Mouse (Mus musculus) midbrain, embryonic 10.5 days (tissue): ENCODE data around the gene Rerg. TPM values are rescaled to one million over a fixed set of nuclear protein-coding genes. Genes with fewer than 3 reads are reported as not detected.

Experiments
- DNase-seq: peaks from one replicate; pipeline ENCODE4 v3.0.0-alpha.2; 2017; ENCODE audit warnings: low spot score
- H3K27ac ChIP-seq: fragments of 300-500 bp; sonication (generic); replicated peaks from 2 replicates; pipeline ENCODE4 v1.5.1; 2016; ENCODE audit warnings: mild to moderate bottlenecking
- H3K27me3 ChIP-seq: fragments of 300-500 bp; sonication (generic); 2 replicates; pipeline ENCODE4 v1.6.1; 2016; ENCODE audit warnings: low read depth, mild to moderate bottlenecking; ENCODE audit not compliant: poor library complexity, severe bottlenecking
- H3K36me3 ChIP-seq: fragments of 300-500 bp; sonication (generic); 2 replicates; pipeline ENCODE4 v1.6.1; 2016; ENCODE audit warnings: mild to moderate bottlenecking, moderate library complexity
- H3K4me1 ChIP-seq: fragments of 300-500 bp; sonication (generic); 2 replicates; pipeline ENCODE4 v1.6.1; 2016
- H3K4me3 ChIP-seq: fragments of 300-500 bp; sonication (generic); 2 replicates; pipeline ENCODE4 v1.5.1; 2016; ENCODE audit warnings: mild to moderate bottlenecking, moderate library complexity
- H3K9me3 ChIP-seq: fragments of 300-500 bp; sonication (generic); replicated peaks from 2 replicates; pipeline ENCODE4 v1.6.1; 2016; ENCODE audit warnings: mild to moderate bottlenecking
- WGBS: fragments of 180-500 bp; shearing (Covaris S2); methylation state at CpG from one replicate; pipeline ENCODE4 v1.1.7; 2016; 5-methylcytosine and 5-hydroxymethylcytosine counted together
- polyA plus RNA-seq: library from polyadenylated mRNA; unstranded; fragments of >200 nt; fragmentation: Nextera tagmentation; extraction: Ambion mirVana; gene quantifications from 2 replicates; pipeline ENCODE4 v1.2.1, GENCODE M21; 2016

The Rerg gene
- polyA plus RNA-seq, 1 experiment from 2014 or later, result 0.83 TPM

DNA sequence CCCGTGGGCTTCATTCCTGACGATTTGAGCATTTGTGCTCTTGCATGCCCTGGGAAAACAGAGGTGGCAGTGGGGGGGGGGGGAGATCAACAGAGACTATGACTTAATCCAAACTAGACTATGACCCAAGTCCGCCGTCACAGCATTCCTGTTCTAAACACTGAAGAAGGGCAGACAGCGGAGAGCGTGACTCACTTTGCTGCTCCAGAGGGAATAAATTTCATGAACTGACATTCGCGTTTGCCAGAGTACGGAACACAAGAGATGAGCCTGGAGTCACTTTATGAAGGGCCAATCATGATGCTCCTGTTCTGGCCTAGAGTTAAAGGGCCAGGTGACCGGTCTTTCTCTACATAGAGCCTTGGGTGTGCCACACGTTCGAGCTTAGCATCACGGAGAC is 93.6 kb downstream of the Rerg start:
- Histone ChIP-seq H3K36me3 (no peaks in the 10 kb centered on the region), H3K4me3 (no peak overlapping the region), H3K27me3 (no peaks in the 10 kb centered on the region), H3K27ac (no peak overlapping the region), H3K9me3 (no peaks in the 10 kb centered on the region), H3K4me1 (no peaks in the 10 kb centered on the region)
- 96% methylated on average over 13 of the region's 13 CpGs for WGBS
- no peak for DNase-seq

DNA sequence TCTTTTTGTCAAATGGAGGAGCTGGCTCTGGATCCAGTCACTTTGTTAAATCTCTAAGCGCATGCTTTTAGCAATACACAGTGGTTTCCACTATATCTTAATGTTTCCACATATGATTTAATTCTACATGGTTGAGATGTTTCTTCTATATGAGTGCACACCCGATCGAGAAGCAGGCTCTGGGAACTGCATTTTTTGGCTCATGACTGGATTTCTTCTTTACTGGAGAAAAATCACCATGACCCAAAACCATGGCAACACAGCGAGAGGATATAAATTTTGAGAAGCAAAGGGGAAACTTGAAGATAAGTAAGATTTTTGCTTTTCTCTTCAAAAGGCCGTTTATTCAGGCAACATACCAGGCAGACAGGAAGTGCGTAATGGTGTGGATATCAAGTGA is 94.1 kb downstream of the Rerg start:
- H3K27me3 ChIP-seq, result no peaks in the 10 kb centered on the region
- WGBS, result 91% methylated on average over 6 of the region's 6 CpGs
- H3K27ac ChIP-seq, result no peak overlapping the region
- no peaks in the 10 kb centered on the region for H3K9me3 ChIP-seq
- no peak overlapping the region for H3K4me3 ChIP-seq
- H3K4me1 ChIP-seq, result no peaks in the 10 kb centered on the region
- no peak for DNase-seq
- H3K36me3 ChIP-seq, result no peaks in the 10 kb centered on the region

DNA sequence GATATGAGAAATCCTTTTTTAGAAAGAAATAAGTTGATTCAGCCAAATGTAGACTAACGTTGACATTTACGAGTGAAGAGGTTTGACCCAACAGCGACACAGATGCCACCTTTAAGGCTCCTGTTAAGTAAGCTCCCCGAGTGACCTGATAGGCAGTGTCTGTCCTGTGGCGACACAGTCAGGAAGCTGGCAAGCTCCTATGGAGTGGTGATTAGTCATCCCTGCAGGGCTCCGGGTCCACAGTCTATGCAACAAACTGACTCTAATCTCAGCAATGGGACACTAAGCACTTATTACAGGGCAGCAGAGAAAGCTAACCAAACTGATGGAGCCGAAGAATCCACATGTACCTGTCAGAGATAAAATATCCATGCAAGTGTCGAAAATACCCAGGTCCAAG is 98.0 kb downstream of the Rerg start:
- Histone ChIP-seq H3K4me3 (no peak overlapping the region), H3K9me3 (no peaks in the 10 kb centered on the region), H3K27me3 (no peaks in the 10 kb centered on the region), H3K4me1 (peaks cover 4% of the 10 kb centered on the region; the same call in 1 of the 2 replicates), H3K27ac (no peak overlapping the region), H3K36me3 (no peaks in the 10 kb centered on the region)
- no peak for DNase-seq
- 53% methylated on average over 8 of the region's 8 CpGs for WGBS

DNA sequence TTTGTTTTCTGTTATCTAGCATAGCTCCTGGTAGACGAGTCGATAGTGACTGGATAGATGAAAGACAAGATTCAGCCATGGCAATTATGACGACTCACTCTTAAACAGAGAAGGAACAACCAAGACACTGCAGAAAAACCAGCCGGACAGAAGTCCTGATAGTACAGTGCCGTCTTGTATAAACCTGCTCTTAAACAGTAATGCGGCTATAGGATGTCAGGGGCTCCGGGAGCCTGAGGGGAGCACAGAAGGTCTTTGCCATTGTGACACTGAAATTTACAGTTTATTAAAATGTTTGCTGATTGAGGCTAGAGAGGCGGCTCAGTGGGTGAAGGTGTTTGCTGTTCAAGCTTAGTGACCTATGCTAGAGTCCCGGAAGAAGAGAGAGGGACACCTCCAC is 98.8 kb downstream of the Rerg start:
- Histone ChIP-seq H3K27me3 (peaks cover under 1% of the 10 kb centered on the region; the same call in 1 of the 2 replicates), H3K4me3 (no peak overlapping the region), H3K27ac (no peak overlapping the region), H3K36me3 (no peaks in the 10 kb centered on the region), H3K4me1 (peaks cover 8% of the 10 kb centered on the region; the same call in 1 of the 2 replicates), H3K9me3 (no peaks in the 10 kb centered on the region)
- DNase-seq, result no peak
- 90% methylated on average over 9 of the region's 9 CpGs for WGBS

DNA sequence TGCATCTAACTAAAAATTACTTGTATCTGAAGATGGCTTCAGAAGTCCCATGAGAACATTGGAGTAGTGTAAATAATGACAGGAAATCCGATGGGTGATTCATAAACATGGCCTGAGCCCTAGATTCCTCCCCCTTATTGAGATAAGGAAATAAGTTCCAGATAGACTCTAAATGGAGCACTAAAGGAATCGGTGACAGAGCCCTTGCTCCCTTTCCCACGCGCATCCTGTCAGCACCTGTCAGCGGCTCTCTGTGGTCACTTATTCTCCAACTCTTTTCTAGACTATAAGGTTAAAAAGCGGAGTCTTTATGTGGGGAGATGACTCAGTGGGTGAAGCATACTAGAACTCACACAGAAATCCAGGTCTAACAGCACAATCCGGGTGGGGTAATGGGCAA is 104.8 kb downstream of the Rerg start:
- DNase-seq, result no peak
- Histone ChIP-seq H3K4me1 (peaks cover 8% of the 10 kb centered on the region; the same call in 1 of the 2 replicates), H3K36me3 (no peaks in the 10 kb centered on the region), H3K27me3 (peaks cover 10% of the 10 kb centered on the region; the same call in 1 of the 2 replicates), H3K9me3 (no peaks in the 10 kb centered on the region), H3K4me3 (no peak overlapping the region), H3K27ac (no peak overlapping the region)
- 89% methylated on average over 7 of the region's 7 CpGs for WGBS

DNA sequence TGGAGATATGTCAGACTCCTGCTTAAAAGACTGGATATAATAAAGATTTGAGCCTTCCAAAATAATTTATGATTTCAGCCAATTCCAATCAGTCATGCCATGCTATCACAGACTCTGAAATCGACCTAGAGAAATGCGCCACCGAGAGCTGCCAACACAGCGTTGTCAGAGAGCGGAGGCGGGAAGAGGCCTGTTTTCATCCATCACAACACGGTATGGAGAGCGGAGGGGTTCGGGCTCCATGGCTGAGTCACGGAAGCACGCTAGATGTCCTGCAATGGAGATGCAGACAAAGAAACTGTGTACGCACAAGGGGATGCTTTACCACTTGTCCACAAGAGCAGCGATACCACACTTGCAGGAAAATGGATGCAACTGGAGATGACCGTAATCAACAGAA is 105.5 kb downstream of the Rerg start:
- H3K4me1 ChIP-seq, result peaks cover 8% of the 10 kb centered on the region; the same call in 1 of the 2 replicates
- peaks cover 10% of the 10 kb centered on the region; the same call in 1 of the 2 replicates for H3K27me3 ChIP-seq
- H3K27ac ChIP-seq, result no peak overlapping the region
- 95% methylated on average over 14 of the region's 14 CpGs for WGBS
- no peak overlapping the region for H3K4me3 ChIP-seq
- no peak for DNase-seq
- H3K9me3 ChIP-seq, result no peaks in the 10 kb centered on the region
- H3K36me3 ChIP-seq, result no peaks in the 10 kb centered on the region

DNA sequence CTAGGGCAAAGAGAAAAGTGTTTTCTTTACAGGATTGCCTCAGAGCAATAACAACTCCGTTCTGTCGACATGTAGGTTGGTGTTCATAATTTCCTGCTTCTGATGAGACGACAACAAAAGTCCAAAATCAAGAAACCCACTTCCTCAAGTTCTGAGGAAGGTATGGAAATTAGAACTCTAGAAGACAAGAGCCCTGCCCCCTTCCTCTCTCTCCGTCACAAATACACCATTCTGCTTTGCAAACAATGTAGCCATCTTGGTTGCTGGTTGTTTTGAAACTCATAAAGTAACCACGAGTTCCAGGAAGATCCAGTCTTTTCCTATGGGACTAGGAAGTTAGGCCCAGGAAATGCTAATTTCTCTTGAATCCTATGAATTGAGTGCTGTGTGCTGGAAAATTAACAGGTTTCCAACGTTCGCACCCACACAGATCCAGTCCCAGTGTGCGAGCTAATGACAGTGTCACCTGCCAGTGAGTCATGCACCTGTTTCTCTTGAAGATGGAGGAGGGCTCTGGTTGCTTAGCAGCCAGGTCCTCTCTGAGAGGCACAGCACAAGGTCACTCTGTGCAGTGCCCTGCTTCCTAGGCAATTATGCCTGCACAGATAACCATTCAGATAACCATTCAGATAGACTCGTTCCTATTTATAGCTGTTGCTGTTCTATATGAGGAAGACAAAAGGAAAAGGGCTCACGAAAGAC is 106.9 kb downstream of the Rerg start:
- WGBS, result 86% methylated on average over 10 of the region's 10 CpGs
- Histone ChIP-seq H3K27me3 (peaks cover 10% of the 10 kb centered on the region; the same call in 1 of the 2 replicates), H3K9me3 (no peaks in the 10 kb centered on the region), H3K4me3 (no peak overlapping the region), H3K36me3 (no peaks in the 10 kb centered on the region), H3K27ac (no peak overlapping the region), H3K4me1 (peaks cover 8% of the 10 kb centered on the region; the same call in 1 of the 2 replicates)
- no peak for DNase-seq

DNA sequence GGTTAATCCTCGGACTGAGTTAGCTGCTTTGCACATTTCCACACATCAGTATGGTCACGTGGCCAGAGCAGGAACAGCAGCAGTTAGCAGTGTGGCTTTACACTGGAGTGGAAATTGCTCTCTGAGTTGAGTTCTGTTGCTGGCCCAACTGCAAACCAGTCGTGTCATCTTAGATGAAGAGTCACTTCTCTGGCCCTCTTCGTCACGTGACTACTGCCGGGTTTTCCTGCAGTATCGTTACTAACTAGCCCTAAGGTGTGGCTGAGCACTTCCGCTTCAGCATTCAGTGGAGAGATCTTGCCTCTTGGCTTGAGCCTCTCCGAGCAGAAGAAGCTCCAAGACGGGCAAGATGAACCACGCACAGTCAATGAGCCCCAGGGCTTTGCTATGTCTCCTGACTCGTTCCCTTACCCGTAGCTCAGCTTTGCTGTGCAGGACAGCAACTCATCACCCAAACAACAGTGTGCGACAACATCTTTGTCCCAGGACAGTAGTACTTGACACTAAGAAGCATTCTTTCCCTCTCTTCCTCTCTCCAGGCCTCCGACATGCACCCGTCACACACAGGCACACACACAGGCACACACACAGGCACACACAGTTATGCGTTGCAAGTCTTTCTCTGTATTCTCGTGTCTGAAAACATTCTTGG is 108.3 kb downstream of the Rerg start:
- Histone ChIP-seq H3K27me3 (peaks cover 10% of the 10 kb centered on the region; the same call in 1 of the 2 replicates), H3K4me3 (no peak overlapping the region), H3K27ac (no peak overlapping the region), H3K36me3 (no peaks in the 10 kb centered on the region), H3K4me1 (peaks cover 1% of the 10 kb centered on the region; the same call in 1 of the 2 replicates), H3K9me3 (no peaks in the 10 kb centered on the region)
- WGBS, result 92% methylated on average over 18 of the region's 18 CpGs
- DNase-seq, result no peak

DNA sequence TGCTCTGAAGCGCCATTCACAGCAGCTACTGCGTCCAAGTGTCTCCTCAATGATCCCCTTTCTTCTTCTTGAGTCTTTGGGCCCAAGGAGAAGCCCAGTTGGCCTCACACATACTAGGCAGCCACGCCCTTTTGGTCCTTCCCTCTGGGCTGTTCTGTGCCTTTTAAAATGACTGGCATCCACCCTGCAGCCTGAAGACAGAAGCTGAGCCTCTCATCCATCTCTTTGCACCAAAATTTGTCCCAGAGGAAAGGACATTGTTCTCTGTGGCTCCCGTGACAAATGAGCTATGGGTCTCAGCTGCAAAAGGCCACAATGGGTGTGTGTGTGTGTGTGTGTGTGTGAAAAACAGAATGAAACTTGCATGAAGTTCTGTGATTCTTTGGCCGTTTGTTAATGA is 109.7 kb downstream of the Rerg start:
- Histone ChIP-seq H3K4me3 (no peak overlapping the region), H3K27ac (no peak overlapping the region), H3K4me1 (no peaks in the 10 kb centered on the region), H3K36me3 (no peaks in the 10 kb centered on the region), H3K27me3 (peaks cover under 1% of the 10 kb centered on the region; the same call in 1 of the 2 replicates), H3K9me3 (no peaks in the 10 kb centered on the region)
- DNase-seq, result no peak
- WGBS, result 79% methylated on average over 5 of the region's 5 CpGs

- 92% methylated on average over 2 of the region's 2 CpGs for WGBS
- Histone ChIP-seq H3K27me3 (no peaks in the 10 kb centered on the region), H3K9me3 (no peaks in the 10 kb centered on the region), H3K4me3 (no peak overlapping the region), H3K36me3 (no peaks in the 10 kb centered on the region), H3K27ac (no peak overlapping the region), H3K4me1 (no peaks in the 10 kb centered on the region)
- DNase-seq, result no peak
Measured at GRCm38 (mm10) chr6:137058257-137058656, 112.0 kb downstream of the Rerg start.

DNA sequence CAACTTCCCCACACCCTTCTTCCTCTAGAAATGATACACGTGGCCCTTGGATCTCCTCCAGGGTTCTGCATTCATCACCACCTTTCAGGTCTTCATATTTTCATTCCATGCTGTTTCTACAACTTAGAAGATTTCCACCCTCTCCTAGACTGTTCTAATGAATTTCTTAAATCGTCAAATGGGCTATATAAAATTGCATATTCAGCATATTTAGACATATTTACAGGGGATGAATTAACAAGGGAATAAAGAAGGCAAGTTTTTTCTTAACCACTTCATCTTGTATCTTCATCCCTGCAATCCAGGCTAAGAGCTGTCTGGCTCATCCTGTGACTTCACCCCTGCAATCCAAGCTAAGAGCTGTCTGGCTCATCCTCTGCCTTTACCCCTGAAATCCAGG is 116.2 kb downstream of the Rerg start:
- Histone ChIP-seq H3K27ac (no peak overlapping the region), H3K4me1 (no peaks in the 10 kb centered on the region), H3K27me3 (no peaks in the 10 kb centered on the region), H3K36me3 (no peaks in the 10 kb centered on the region), H3K9me3 (peaks cover 9% of the 10 kb centered on the region; the same call in 1 of the 2 replicates), H3K4me3 (no peak overlapping the region)
- DNase-seq, result no peak
- WGBS, result 90% methylated on average over 2 of the region's 2 CpGs

DNA sequence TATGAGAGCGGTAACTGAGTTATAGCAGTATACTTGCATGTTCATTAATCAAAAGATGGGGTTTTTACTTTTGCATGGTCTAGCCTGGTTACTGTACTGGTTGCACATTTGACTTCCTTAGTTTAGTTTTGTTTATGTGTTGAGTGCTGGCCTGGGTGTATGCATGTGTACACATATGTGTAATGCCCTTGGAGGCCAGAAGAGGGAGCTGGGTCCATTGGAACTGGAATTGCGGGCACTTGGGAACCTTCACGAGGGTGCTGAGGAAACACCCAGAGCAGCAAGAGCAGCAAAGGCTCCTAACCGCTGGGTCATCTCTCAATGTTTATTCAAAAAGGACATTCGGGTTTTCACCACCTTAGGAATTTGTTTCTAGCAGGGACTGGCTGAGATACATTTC is 116.8 kb downstream of the Rerg start:
- Histone ChIP-seq H3K27ac (no peak overlapping the region), H3K36me3 (no peaks in the 10 kb centered on the region), H3K9me3 (peaks cover 10% of the 10 kb centered on the region; the same call in 1 of the 2 replicates), H3K4me3 (no peak overlapping the region), H3K27me3 (no peaks in the 10 kb centered on the region), H3K4me1 (no peaks in the 10 kb centered on the region)
- DNase-seq, result peak; percentile 18
- WGBS, result 78% methylated on average over 5 of the region's 5 CpGs

- H3K4me1 ChIP-seq, result no peaks in the 10 kb centered on the region
- no peak overlapping the region for H3K27ac ChIP-seq
- WGBS, result 92% methylated on average over 9 of the region's 9 CpGs
- DNase-seq, result no peak
- H3K4me3 ChIP-seq, result no peak overlapping the region
- H3K27me3 ChIP-seq, result no peaks in the 10 kb centered on the region
- peaks cover 10% of the 10 kb centered on the region; the same call in 1 of the 2 replicates for H3K9me3 ChIP-seq
- H3K36me3 ChIP-seq, result no peaks in the 10 kb centered on the region
Measured at GRCm38 (mm10) chr6:137053006-137053405, 117.3 kb downstream of the Rerg start.
